Comparison of ENCODE assay signal across 16 mouse cellular contexts in the genomic region with DNA sequence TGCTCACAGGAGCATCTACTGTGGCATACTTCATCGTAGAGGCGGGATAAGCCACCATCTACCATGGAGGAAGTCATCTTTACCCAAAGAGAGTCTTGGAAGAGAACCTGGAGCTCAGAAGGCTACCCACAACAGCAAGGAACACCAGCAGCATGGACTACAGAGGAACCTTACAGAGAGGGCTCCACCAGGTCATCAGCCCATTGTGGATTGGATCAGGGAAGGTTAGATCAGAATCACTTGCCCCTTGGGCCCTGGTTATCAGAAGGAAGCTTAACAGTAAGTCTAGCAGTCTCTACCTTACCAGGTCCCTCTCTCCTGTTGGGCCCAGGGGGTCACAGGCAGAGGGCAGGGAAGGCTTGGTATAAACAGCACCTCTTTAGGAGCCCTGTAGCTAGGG. TPM values are rescaled to one million over a fixed set of nuclear protein-coding genes. Genes with fewer than 3 reads are reported as not detected.
DNase-seq lines count a peak whose midpoint lies in the region; ATAC-seq and TF ChIP-seq lines count a peak whose summit lies in the region.
"Had no signal": no experiment of that assay in that cellular context is flagged by ENCODE, and none has a peak within 500 bp of the region (broad histone marks: within the 10 kb centered on the region; RNA-seq: fewer than 3 reads in every experiment).

No protein-coding gene starts in this region.

- DNase-seq in hindbrain, postnatal 0 days (ENCODE audit: low spot score), result no peak
- DNase-seq in hindbrain, embryonic 10.5 days (ENCODE audit: low spot score), result no peak
- no peak for DNase-seq in lung, postnatal 14 days
- no peak for DNase-seq in limb, embryonic 10.5 days (ENCODE audit: low spot score)
- DNase-seq in adrenal gland, adult 18-20 months (ENCODE audit: low spot score in 2 of 2), result no peak
- DNase-seq: cerebellum, adult 9-10 months; gastrocnemius, postnatal 10 days; layer of hippocampus, postnatal 36 days; lung, postnatal 36 days; spleen, adult 18-20 months had no signal

- no peaks in the 10 kb centered on the region for H3K9me3 ChIP-seq in hindbrain, postnatal 0 days (ENCODE audit: low read length)
- no peaks in the 10 kb centered on the region for H3K9me3 ChIP-seq in hindbrain, embryonic 10.5 days
- H3K9me3 ChIP-seq in lung, embryonic 16.5 days (ENCODE audit: control insufficient read depth, low read length), result no peaks in the 10 kb centered on the region
- H3K9me3 ChIP-seq in limb, embryonic 10.5 days (replicated peaks), result no peaks in the 10 kb centered on the region
- H3K9me3 ChIP-seq in stomach, embryonic 14.5 days (ENCODE audit: control insufficient read depth, low read depth, low read length), result no peaks in the 10 kb centered on the region
- H3K9me3 ChIP-seq: heart, embryonic 12.5 days; intestine, embryonic 15.5 days had no signal

- no peak overlapping the region for H3K9ac ChIP-seq in hindbrain, postnatal 0 days (replicated peaks; ENCODE audit: low read length)
- H3K9ac ChIP-seq in lung, embryonic 16.5 days (ENCODE audit: low read length), result no peak overlapping the region
- no peak overlapping the region for H3K9ac ChIP-seq in stomach, embryonic 14.5 days (replicated peaks; ENCODE audit: low read depth, low read length)
- H3K9ac ChIP-seq: heart, embryonic 12.5 days; intestine, embryonic 15.5 days had no signal

- WGBS in hindbrain, postnatal 0 days, result 94% methylated on average over 2 of the region's 2 CpGs
- WGBS in hindbrain, embryonic 10.5 days, result 100% methylated on average over 2 of the region's 2 CpGs
- 92% methylated on average over 2 of the region's 2 CpGs for WGBS in lung, embryonic 16.5 days
- 100% methylated on average over 2 of the region's 2 CpGs for WGBS in limb, embryonic 10.5 days
- WGBS in stomach, embryonic 14.5 days, result 98% methylated on average over 2 of the region's 2 CpGs

- H3K27ac ChIP-seq in hindbrain, postnatal 0 days, result peak overlapping the region; percentile 32; the same call in 1 of the 2 replicates
- H3K27ac ChIP-seq in hindbrain, embryonic 10.5 days, result no peak overlapping the region
- H3K27ac ChIP-seq in lung, embryonic 16.5 days (ENCODE audit: low read length), result peak overlapping the region; percentile 85; the same call in 1 of the 2 replicates
- H3K27ac ChIP-seq in limb, embryonic 10.5 days, result peak overlapping the region; percentile 19; the same call in 1 of the 2 replicates
- H3K27ac ChIP-seq in stomach, embryonic 14.5 days (ENCODE audit: low read length), result peak overlapping the region; percentile 61; the same call in 1 of the 2 replicates

- no peak for TF ChIP-seq CTCF in hindbrain, postnatal 0 days (IDR thresholded peaks at IDR 0.05; ENCODE audit: low read depth)

- 0 out of 2 replicates have a peak, but pooled peaks cover 8% of the 10 kb centered on the region for H3K4me1 ChIP-seq in hindbrain, postnatal 0 days (ENCODE audit: insufficient read depth, low read length)
- H3K4me1 ChIP-seq in hindbrain, embryonic 10.5 days (replicated peaks), result peaks cover 42% of the 10 kb centered on the region
- H3K4me1 ChIP-seq in lung, embryonic 16.5 days (replicated peaks; ENCODE audit: control insufficient read depth, insufficient read depth, low read length), result peaks cover 48% of the 10 kb centered on the region
- H3K4me1 ChIP-seq in limb, embryonic 10.5 days, result peaks cover 57% of the 10 kb centered on the region
- H3K4me1 ChIP-seq in stomach, embryonic 14.5 days (ENCODE audit: control insufficient read depth, insufficient read depth, low read length), result peaks cover 20% of the 10 kb centered on the region

- H3K36me3 ChIP-seq in hindbrain, postnatal 0 days (ENCODE audit: insufficient read depth, low read length), result no peaks in the 10 kb centered on the region
- no peaks in the 10 kb centered on the region for H3K36me3 ChIP-seq in hindbrain, embryonic 10.5 days
- H3K36me3 ChIP-seq in lung, embryonic 16.5 days (ENCODE audit: control insufficient read depth, insufficient read depth, low read length), result no peaks in the 10 kb centered on the region
- H3K36me3 ChIP-seq in limb, embryonic 10.5 days, result no peaks in the 10 kb centered on the region
- no peaks in the 10 kb centered on the region for H3K36me3 ChIP-seq in stomach, embryonic 14.5 days (ENCODE audit: control insufficient read depth, insufficient read depth, low read length)
- H3K36me3 ChIP-seq: heart, embryonic 12.5 days; intestine, embryonic 15.5 days had no signal

- H3K4me2 ChIP-seq in hindbrain, postnatal 0 days (ENCODE audit: low read depth, low read length), result no peak overlapping the region
- H3K4me2 ChIP-seq in lung, embryonic 16.5 days (ENCODE audit: low read depth, low read length), result no peak overlapping the region
- H3K4me2 ChIP-seq in stomach, embryonic 14.5 days (replicated peaks; ENCODE audit: low read depth, low read length), result no peak overlapping the region
- H3K4me2 ChIP-seq: heart, embryonic 12.5 days; intestine, embryonic 15.5 days; midbrain, embryonic 11.5 days had no signal

- no peak overlapping the region for H3K4me3 ChIP-seq in hindbrain, postnatal 0 days (ENCODE audit: low read length)
- H3K4me3 ChIP-seq in hindbrain, embryonic 10.5 days, result no peak overlapping the region
- H3K4me3 ChIP-seq in lung, embryonic 16.5 days (ENCODE audit: low read length), result no peak overlapping the region
- no peak overlapping the region for H3K4me3 ChIP-seq in limb, embryonic 10.5 days
- H3K4me3 ChIP-seq in stomach, embryonic 14.5 days (ENCODE audit: low read depth, low read length), result no peak overlapping the region
- H3K4me3 ChIP-seq: heart, embryonic 12.5 days; intestine, embryonic 15.5 days had no signal

- H3K27me3 ChIP-seq in hindbrain, postnatal 0 days (ENCODE audit: insufficient read depth, low read length), result no peaks in the 10 kb centered on the region
- peaks cover 6% of the 10 kb centered on the region for H3K27me3 ChIP-seq in hindbrain, embryonic 10.5 days (ENCODE audit: insufficient read depth, poor library complexity, severe bottlenecking)
- H3K27me3 ChIP-seq in lung, embryonic 16.5 days (ENCODE audit: control insufficient read depth, insufficient read depth, low read depth, low read length), result no peaks in the 10 kb centered on the region
- no peaks in the 10 kb centered on the region for H3K27me3 ChIP-seq in limb, embryonic 10.5 days (ENCODE audit: low read depth, poor library complexity, severe bottlenecking)
- no peaks in the 10 kb centered on the region for H3K27me3 ChIP-seq in stomach, embryonic 14.5 days (ENCODE audit: control insufficient read depth, insufficient read depth, low read length)
- H3K27me3 ChIP-seq: intestine, embryonic 15.5 days had no signal

- ATAC-seq in hindbrain, postnatal 0 days, result no peak
- ATAC-seq in lung, embryonic 16.5 days (ENCODE audit: low read depth), result no peak
- ATAC-seq in stomach, embryonic 14.5 days (ENCODE audit: insufficient number of reproducible peaks, insufficient read depth, low FRiP score, low read depth), result no peak
- ATAC-seq: forebrain, embryonic 16.5 days had no signal

RNA-seq across cellular contexts. Expression of a gene that starts 5.3 kb away (rescaled TPM):
- total RNA-seq in hindbrain, postnatal 0 days (2014; rRNA removed), result 23.6 and 28.6 TPM in 2 replicates
- 21.7 and 23.7 TPM in 2 replicates for polyA plus RNA-seq in hindbrain, postnatal 0 days (2015; fragmentation: Nextera tagmentation; extraction: Ambion mirVana)
- polyA plus RNA-seq in hindbrain, embryonic 10.5 days (2016; fragmentation: Nextera tagmentation; extraction: Ambion mirVana), result 25.7 and 32.7 TPM in 2 replicates
- polyA plus RNA-seq in lung, embryonic 16.5 days (2015; fragmentation: Nextera tagmentation; extraction: Ambion mirVana), result 44.2 and 48.5 TPM in 2 replicates
- polyA plus RNA-seq in limb, embryonic 10.5 days (2016; fragmentation: Nextera tagmentation; extraction: Ambion mirVana), result 28.5 and 32.1 TPM in 2 replicates
- polyA plus RNA-seq in stomach, embryonic 14.5 days (2014; fragmentation: Nextera tagmentation; extraction: Ambion mirVana), result 32.4 and 33.0 TPM in 2 replicates
- 10 to 100 TPM; 29.7 to 55.2 TPM for total RNA-seq in adrenal gland, adult 18-20 months (2021)
